Mouse (Mus musculus): ENCODE results near the gene 4933400A11Rik. TPM values are rescaled to one million over a fixed set of nuclear protein-coding genes. Genes with fewer than 3 reads are reported as not detected.

4933400A11Rik gene
- polyA plus RNA-seq, 1 experiment from 2014 or later, result not detected

Other genes starting within 250 kb of the 4933400A11Rik start
- gene Mid1, start 94.4 kb downstream of the 4933400A11Rik start, polyA plus RNA-seq (2014; fragmentation: Nextera tagmentation; extraction: Ambion mirVana), result 11.7 and 20.2 TPM in 2 replicates
- 279 and 362 TPM in 2 replicates for gene Gm21887, start 230.0 kb upstream of the 4933400A11Rik start, polyA plus RNA-seq (2014; fragmentation: Nextera tagmentation; extraction: Ambion mirVana)

Data from kidney, embryonic 14.5 days (tissue).